Mouse (Mus musculus) 3T3-L1 (cell line): ENCODE measurements around the gene Cmc1.

Experiments
- DNase-seq: peaks from one replicate; pipeline ENCODE4 v3.0.0-alpha.2; 2015; ENCODE audit warnings: low read depth, low spot score

Gene Cmc1

GRCm38 (mm10) chr9:118149407-118150402 is at the start of gene Cmc1:
Cmc1 (minus strand) TSS chr9:118150177.
- DNase-seq: peak; percentile 98

- no peak for DNase-seq
These were observed 48.6 kb upstream of the Cmc1 start for GRCm38 (mm10) chr9:118198557-118198956.

GRCm38 (mm10) chr9:118196661-118197390 is 46.8 kb upstream of the Cmc1 start:
- no peak for DNase-seq

GRCm38 (mm10) chr9:118193263-118193662 is 43.3 kb upstream of the Cmc1 start:
- DNase-seq: no peak

- DNase-seq: no peak
These were observed 41.3 kb upstream of the Cmc1 start for GRCm38 (mm10) chr9:118191276-118191675.

- peak; percentile 5 for DNase-seq
These were observed 38.4 kb upstream of the Cmc1 start for GRCm38 (mm10) chr9:118188374-118188773.

GRCm38 (mm10) chr9:118187420-118187819 is 37.4 kb upstream of the Cmc1 start:
- DNase-seq: no peak

GRCm38 (mm10) chr9:118186776-118187175 is 36.8 kb upstream of the Cmc1 start:
- DNase-seq: no peak

GRCm38 (mm10) chr9:118179136-118180025 is 29.4 kb upstream of the Cmc1 start:
- no peak for DNase-seq

GRCm38 (mm10) chr9:118176687-118177086 is 26.7 kb upstream of the Cmc1 start:
- DNase-seq: no peak

- no peak for DNase-seq
These were observed 25.4 kb upstream of the Cmc1 start for GRCm38 (mm10) chr9:118175411-118175810.

- DNase-seq: no peak
These were observed 23.1 kb upstream of the Cmc1 start for GRCm38 (mm10) chr9:118173086-118173485.

- no peak for DNase-seq
These were observed 18.6 kb upstream of the Cmc1 start for GRCm38 (mm10) chr9:118168544-118168943.

- DNase-seq: no peak
These were observed 17.6 kb upstream of the Cmc1 start for GRCm38 (mm10) chr9:118167606-118168005.

- no peak for DNase-seq
These were observed 11.6 kb upstream of the Cmc1 start for GRCm38 (mm10) chr9:118161536-118161935.

GRCm38 (mm10) chr9:118159936-118160335 is 10.0 kb upstream of the Cmc1 start:
- peak; percentile 26 for DNase-seq

- DNase-seq: no peak
These were observed 8.2 kb upstream of the Cmc1 start for GRCm38 (mm10) chr9:118158201-118158600.

GRCm38 (mm10) chr9:118157234-118157633 is 7.3 kb upstream of the Cmc1 start:
- peak; percentile 58 for DNase-seq

GRCm38 (mm10) chr9:118154666-118155065 is 4.7 kb upstream of the Cmc1 start:
- DNase-seq: no peak

- DNase-seq: peak; percentile 11
These were observed 1.2 kb upstream of the Cmc1 start for GRCm38 (mm10) chr9:118151221-118151507.

- DNase-seq: peak; percentile 4
These were observed 648 bp upstream of the Cmc1 start for GRCm38 (mm10) chr9:118150429-118151220.
